Comparison of ENCODE assay signal across 9 mouse cellular contexts in genomic region chr3:152165014-152165350, GRCm38 (mm10). TPM values are rescaled to one million over a fixed set of nuclear protein-coding genes. Genes with fewer than 3 reads are reported as not detected.
DNase-seq lines count a peak whose midpoint lies in the region; ATAC-seq and TF ChIP-seq lines count a peak whose summit lies in the region.
"Had no signal": no experiment of that assay in that cellular context is flagged by ENCODE, and none has a peak within 500 bp of the region (broad histone marks: within the 10 kb centered on the region; RNA-seq: fewer than 3 reads in every experiment).

No protein-coding gene starts in this region.

- H3K4me1 ChIP-seq in forebrain, embryonic 11.5 days (replicated peaks; ENCODE audit: control insufficient read depth, insufficient read depth, low read length) = peaks cover 3% of the 10 kb centered on the region; the same call in 1 of the 2 replicates
- peaks cover 14% of the 10 kb centered on the region for H3K4me1 ChIP-seq in intestine, embryonic 14.5 days (replicated peaks; ENCODE audit: control insufficient read depth, insufficient read depth, low read length)
- H3K4me1 ChIP-seq in midbrain, postnatal 0 days (ENCODE audit: insufficient read depth, low read length) = no peaks in the 10 kb centered on the region

- H3K27me3 ChIP-seq in forebrain, embryonic 11.5 days (ENCODE audit: control insufficient read depth, insufficient read depth, low read length) = peaks cover 12% of the 10 kb centered on the region
- H3K27me3 ChIP-seq in intestine, embryonic 14.5 days (replicated peaks; ENCODE audit: control insufficient read depth, insufficient read depth, low read length) = peaks cover 10% of the 10 kb centered on the region
- H3K27me3 ChIP-seq in midbrain, postnatal 0 days (ENCODE audit: insufficient read depth, low read length) = no peaks in the 10 kb centered on the region

- TF ChIP-seq CTCF in left cerebral cortex, adult 2 months (IDR thresholded peaks at IDR 0.05) = no peak
- no peak for TF ChIP-seq CTCF in midbrain, postnatal 0 days (IDR thresholded peaks at IDR 0.05)

- H3K4me2 ChIP-seq in forebrain, embryonic 11.5 days (ENCODE audit: low read depth, low read length, severe bottlenecking) = no peak overlapping the region
- H3K4me2 ChIP-seq in intestine, embryonic 14.5 days (ENCODE audit: low read length) = peak overlapping the region; percentile 73
- H3K4me2 ChIP-seq in midbrain, postnatal 0 days (ENCODE audit: low read depth, low read length, poor library complexity, severe bottlenecking) = peak overlapping the region; percentile 71

- ATAC-seq in forebrain, embryonic 11.5 days (replicated peaks; ENCODE audit: low FRiP score) = no peak
- no peak for ATAC-seq in intestine, embryonic 14.5 days (replicated peaks; ENCODE audit: low FRiP score, low TSS enrichment, low read depth)
- ATAC-seq in midbrain, postnatal 0 days (ENCODE audit: low FRiP score) = no peak

- peak overlapping the region; percentile 61 for H3K4me3 ChIP-seq in left cerebral cortex, adult 2 months
- peak overlapping the region; percentile 43; the same call in 1 of the 2 replicates for H3K4me3 ChIP-seq in forebrain, embryonic 11.5 days (ENCODE audit: low read depth, low read length)
- peak overlapping the region; percentile 41 for H3K4me3 ChIP-seq in intestine, embryonic 14.5 days (ENCODE audit: low read depth, low read length)
- peak overlapping the region; percentile 52 for H3K4me3 ChIP-seq in midbrain, postnatal 0 days (ENCODE audit: low read depth, low read length)

- no peak for DNase-seq in left cerebral cortex, adult 2 months (ENCODE audit: extremely low spot score in 1 of 2, low spot score in 2 of 2)
- DNase-seq in left cerebral cortex, postnatal 4 days = no peak
- DNase-seq in forebrain, embryonic 11.5 days (ENCODE audit: low spot score) = no peak
- peak; percentile 62 for DNase-seq in intestine, embryonic 14.5 days (ENCODE audit: low spot score)
- no peak for DNase-seq in midbrain, postnatal 0 days (ENCODE audit: low spot score)
- DNase-seq in adipocyte (ENCODE audit: low spot score) = no peak
- no peak for DNase-seq in right cerebral cortex, postnatal 25 days
- no peak for DNase-seq in layer of hippocampus, postnatal 14 days (ENCODE audit: low spot score in 2 of 2)

- no peaks in the 10 kb centered on the region for H3K9me3 ChIP-seq in forebrain, embryonic 11.5 days (ENCODE audit: control insufficient read depth, low read length)
- no peaks in the 10 kb centered on the region for H3K9me3 ChIP-seq in intestine, embryonic 14.5 days (ENCODE audit: control insufficient read depth, low read length)
- no peaks in the 10 kb centered on the region for H3K9me3 ChIP-seq in midbrain, postnatal 0 days (ENCODE audit: low read length)

- no peak overlapping the region for H3K27ac ChIP-seq in left cerebral cortex, adult 2 months
- H3K27ac ChIP-seq in forebrain, embryonic 11.5 days (ENCODE audit: low read depth, low read length) = no peak overlapping the region
- H3K27ac ChIP-seq in intestine, embryonic 14.5 days (ENCODE audit: low read depth) = peak overlapping the region; percentile 57
- no peak overlapping the region for H3K27ac ChIP-seq in midbrain, postnatal 0 days (ENCODE audit: low read depth, low read length)
- H3K27ac ChIP-seq: macrophage had no signal

- intact Hi-C loops in left cerebral cortex, adult 2 months (cut with DNase I) = no loop called here
- intact Hi-C loops in left cerebral cortex, postnatal 4 days (cut with DNase I) = loop anchor here (10.0 kb wide), 1 partner anchor 50 kb away; no protein-coding TSS in a partner anchor

- 31% methylated on average over 9 of the region's 9 CpGs for WGBS in forebrain, embryonic 11.5 days
- WGBS in intestine, embryonic 14.5 days = 38% methylated on average over 9 of the region's 9 CpGs
- WGBS in midbrain, postnatal 0 days = 29% methylated on average over 9 of the region's 9 CpGs

- no peaks in the 10 kb centered on the region for H3K36me3 ChIP-seq in forebrain, embryonic 11.5 days (ENCODE audit: control insufficient read depth, insufficient read depth, low read length)
- no peaks in the 10 kb centered on the region for H3K36me3 ChIP-seq in intestine, embryonic 14.5 days (ENCODE audit: control insufficient read depth, insufficient read depth, low read length)
- H3K36me3 ChIP-seq in midbrain, postnatal 0 days (ENCODE audit: insufficient read depth, low read length) = no peaks in the 10 kb centered on the region

- no peak overlapping the region for H3K9ac ChIP-seq in forebrain, embryonic 11.5 days (ENCODE audit: low read length)
- peak overlapping the region; percentile 51 for H3K9ac ChIP-seq in intestine, embryonic 14.5 days (ENCODE audit: low read length)
- H3K9ac ChIP-seq in midbrain, postnatal 0 days (replicated peaks; ENCODE audit: low read length, poor library complexity, severe bottlenecking) = no peak overlapping the region; the same call in 1 of the 2 replicates

RNA-seq across cellular contexts. Expression of gene Gipc2, which starts 1.0 kb away (rescaled TPM):
- total RNA-seq in left cerebral cortex, adult 2 months (2021) = 1 to 10 TPM; 2.8 to 3.2 TPM
- 1 to 10 TPM; 4.0 to 7.3 TPM for total RNA-seq in left cerebral cortex, postnatal 4 days (2021)
- 1.8 and 1.9 TPM in 2 replicates for polyA plus RNA-seq in forebrain, embryonic 11.5 days (2014; fragmentation: Nextera tagmentation; extraction: Ambion mirVana)
- polyA plus RNA-seq in intestine, embryonic 14.5 days (2014; fragmentation: Nextera tagmentation; extraction: Ambion mirVana) = 96.5 and 103 TPM in 2 replicates
- total RNA-seq in midbrain, postnatal 0 days (2014; rRNA removed) = 13.0 and 21.1 TPM in 2 replicates
- polyA plus RNA-seq in midbrain, postnatal 0 days (2015; fragmentation: Nextera tagmentation; extraction: Ambion mirVana) = 10.3 and 12.8 TPM in 2 replicates
- total RNA-seq in layer of hippocampus, postnatal 14 days (2021) = 1 to 10 TPM; 1.4 to 3.0 TPM
- polyA plus RNA-seq: macrophage had no signal

RNA-seq across cellular contexts. Expression of gene Dnajb4, which starts 45.1 kb away (rescaled TPM):
- 10 to 100 TPM; 75.4 to 78.2 TPM for total RNA-seq in left cerebral cortex, adult 2 months (2021)
- 10 to 100 TPM; 38.4 to 42.9 TPM for total RNA-seq in left cerebral cortex, postnatal 4 days (2021)
- polyA plus RNA-seq in forebrain, embryonic 11.5 days (2014; fragmentation: Nextera tagmentation; extraction: Ambion mirVana) = 25.2 and 28.2 TPM in 2 replicates
- polyA plus RNA-seq in intestine, embryonic 14.5 days (2014; fragmentation: Nextera tagmentation; extraction: Ambion mirVana) = 24.1 and 25.9 TPM in 2 replicates
- total RNA-seq in midbrain, postnatal 0 days (2014; rRNA removed) = 43.9 and 67.2 TPM in 2 replicates
- polyA plus RNA-seq in midbrain, postnatal 0 days (2015; fragmentation: Nextera tagmentation; extraction: Ambion mirVana) = 47.1 and 50.3 TPM in 2 replicates
- total RNA-seq in layer of hippocampus, postnatal 14 days (2021) = 10 to 100 TPM; 52.9 to 54.0 TPM

RNA-seq across cellular contexts. Expression of gene Fubp1, which starts 45.2 kb away (rescaled TPM):
- 100 to 1,000 TPM; 131 to 132 TPM for total RNA-seq in left cerebral cortex, adult 2 months (2021)
- 100 to 1,000 TPM; 216 to 229 TPM for total RNA-seq in left cerebral cortex, postnatal 4 days (2021)
- polyA plus RNA-seq in forebrain, embryonic 11.5 days (2014; fragmentation: Nextera tagmentation; extraction: Ambion mirVana) = 436 and 475 TPM in 2 replicates
- 228 and 242 TPM in 2 replicates for polyA plus RNA-seq in intestine, embryonic 14.5 days (2014; fragmentation: Nextera tagmentation; extraction: Ambion mirVana)
- 183 and 237 TPM in 2 replicates for total RNA-seq in midbrain, postnatal 0 days (2014; rRNA removed)
- polyA plus RNA-seq in midbrain, postnatal 0 days (2015; fragmentation: Nextera tagmentation; extraction: Ambion mirVana) = 94.6 and 127 TPM in 2 replicates
- 100 to 1,000 TPM; 119 to 133 TPM for total RNA-seq in layer of hippocampus, postnatal 14 days (2021)
